Mouse (Mus musculus): Measurements from ENCODE around the gene Slit1. TPM values are rescaled to one million over a fixed set of nuclear protein-coding genes. Genes with fewer than 3 reads are reported as not detected.

Gene Slit1
- total RNA-seq, 2 experiments from 2014 or later: 0.51 TPM; not detected in 1

DNA sequence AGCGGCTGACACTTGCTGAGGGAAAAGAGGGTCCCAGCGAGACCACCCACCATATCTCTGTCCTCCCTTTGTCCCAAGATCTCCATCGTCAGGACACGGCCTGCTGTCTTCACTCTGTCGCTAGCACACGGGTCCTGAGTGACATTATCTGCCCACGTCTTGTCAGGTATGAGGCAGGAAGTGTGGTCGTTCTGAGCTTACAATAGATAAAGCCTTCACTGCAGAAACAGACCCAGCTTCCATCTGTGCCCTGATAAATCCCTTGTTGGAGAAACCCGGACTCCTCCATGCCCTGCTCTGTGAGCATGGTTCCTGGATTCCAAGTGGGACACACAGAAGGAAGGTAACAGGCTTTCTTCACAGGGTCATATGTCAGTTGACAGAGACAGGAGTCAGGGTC lies 48.9 kb downstream of the Slit1 start:
- no peak for ATAC-seq (replicated peaks; ENCODE audit: low FRiP score, poor library complexity, severe bottlenecking)

- ATAC-seq (replicated peaks; ENCODE audit: low FRiP score, poor library complexity, severe bottlenecking): no peak
These were observed 49.7 kb downstream of the Slit1 start for GRCm38 (mm10) chr19:41693727-41694126.

GRCm38 (mm10) chr19:41690064-41690463 lies 53.4 kb downstream of the Slit1 start:
- ATAC-seq (replicated peaks; ENCODE audit: low FRiP score, poor library complexity, severe bottlenecking): no peak

- no peak for ATAC-seq (replicated peaks; ENCODE audit: low FRiP score, poor library complexity, severe bottlenecking)
These were observed 55.2 kb downstream of the Slit1 start for GRCm38 (mm10) chr19:41688251-41688650.

- ATAC-seq (replicated peaks; ENCODE audit: low FRiP score, poor library complexity, severe bottlenecking): no peak
These were observed 55.6 kb downstream of the Slit1 start for GRCm38 (mm10) chr19:41687836-41688235.

- ATAC-seq (replicated peaks; ENCODE audit: low FRiP score, poor library complexity, severe bottlenecking): no peak
These were observed 57.3 kb downstream of the Slit1 start for GRCm38 (mm10) chr19:41686194-41686593.

DNA sequence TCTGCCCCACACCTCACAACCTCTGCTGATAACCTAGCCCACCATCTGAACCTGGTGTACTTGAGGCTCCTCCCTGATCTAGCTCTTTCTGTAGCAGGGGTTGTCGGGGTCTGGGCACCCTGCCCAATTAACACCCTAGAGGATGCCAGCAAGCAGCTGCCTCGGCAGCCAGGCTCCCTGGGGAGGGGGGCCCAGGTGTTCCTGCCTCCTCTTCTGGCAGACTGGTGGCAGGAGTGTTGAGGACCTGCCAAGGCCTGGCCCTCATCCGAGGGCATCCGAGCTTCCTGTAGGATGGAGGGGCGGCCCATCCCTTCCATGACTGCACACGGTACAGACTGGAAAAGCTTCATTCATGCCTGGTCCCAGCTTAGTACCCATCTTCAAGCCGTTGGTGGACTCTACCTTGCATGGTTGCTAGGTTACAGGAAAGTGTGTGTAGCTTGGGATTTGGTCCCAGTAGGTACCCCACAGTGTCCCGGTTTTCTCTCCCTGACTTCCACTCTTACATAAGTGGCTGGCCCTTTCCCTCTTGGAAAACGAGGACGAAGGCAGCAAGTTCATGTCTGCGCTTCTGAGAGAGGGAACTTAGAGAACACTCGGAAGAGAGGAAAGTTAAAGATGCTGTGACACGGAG lies 57.9 kb downstream of the Slit1 start:
- ATAC-seq (replicated peaks; ENCODE audit: low FRiP score, poor library complexity, severe bottlenecking): no peak

DNA sequence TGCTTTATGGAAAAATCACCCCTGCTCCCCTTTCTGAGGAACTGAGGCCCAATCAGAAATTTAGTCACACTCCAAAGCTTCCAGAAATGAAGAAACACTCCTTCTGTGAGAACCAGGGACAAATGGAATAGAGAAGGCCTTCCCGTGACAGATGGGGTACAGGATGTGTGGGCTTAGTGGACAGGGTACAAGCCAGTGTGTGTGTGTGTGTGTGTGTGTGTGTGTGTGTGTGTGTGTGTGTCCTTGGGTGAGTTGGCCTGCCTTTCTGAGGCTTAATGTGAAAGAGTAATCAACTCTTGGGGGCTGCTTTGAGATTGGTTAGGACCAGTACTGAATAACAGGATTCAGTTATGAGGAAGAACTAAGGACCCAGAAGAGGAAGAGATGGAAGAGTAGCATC lies 58.6 kb downstream of the Slit1 start:
- no peak for ATAC-seq (replicated peaks; ENCODE audit: low FRiP score, poor library complexity, severe bottlenecking)

- ATAC-seq (replicated peaks; ENCODE audit: low FRiP score, poor library complexity, severe bottlenecking): no peak
These were observed 59.5 kb downstream of the Slit1 start for GRCm38 (mm10) chr19:41683951-41684350.

GRCm38 (mm10) chr19:41680267-41680666 lies 63.2 kb downstream of the Slit1 start:
- no peak for ATAC-seq (replicated peaks; ENCODE audit: low FRiP score, poor library complexity, severe bottlenecking)

DNA sequence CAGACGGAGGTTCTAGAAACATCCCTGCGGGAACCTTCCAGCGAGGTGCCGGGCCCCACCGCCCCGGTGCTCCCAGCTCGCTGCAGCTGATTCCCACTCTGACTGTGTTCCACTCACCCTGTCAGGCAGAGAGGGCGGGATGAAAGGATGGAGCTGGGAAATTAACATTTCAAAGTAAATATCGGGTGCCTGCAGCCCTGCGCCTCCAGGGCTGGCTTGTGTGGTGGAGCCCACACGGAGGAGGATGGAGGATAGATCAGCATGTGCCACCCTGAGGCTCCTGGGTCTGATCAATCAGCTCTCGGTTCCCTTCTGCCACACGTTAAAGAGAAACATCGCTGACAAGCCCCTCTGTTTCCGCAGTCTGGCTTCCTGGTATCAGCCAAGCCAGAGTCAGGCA lies 64.4 kb downstream of the Slit1 start:
- no peak for ATAC-seq (replicated peaks; ENCODE audit: low FRiP score, poor library complexity, severe bottlenecking)

- no peak for ATAC-seq (replicated peaks; ENCODE audit: low FRiP score, poor library complexity, severe bottlenecking)
These were observed 65.9 kb downstream of the Slit1 start for GRCm38 (mm10) chr19:41677575-41677974.

GRCm38 (mm10) chr19:41675583-41675982 lies 67.9 kb downstream of the Slit1 start:
- no peak for ATAC-seq (replicated peaks; ENCODE audit: low FRiP score, poor library complexity, severe bottlenecking)

DNA sequence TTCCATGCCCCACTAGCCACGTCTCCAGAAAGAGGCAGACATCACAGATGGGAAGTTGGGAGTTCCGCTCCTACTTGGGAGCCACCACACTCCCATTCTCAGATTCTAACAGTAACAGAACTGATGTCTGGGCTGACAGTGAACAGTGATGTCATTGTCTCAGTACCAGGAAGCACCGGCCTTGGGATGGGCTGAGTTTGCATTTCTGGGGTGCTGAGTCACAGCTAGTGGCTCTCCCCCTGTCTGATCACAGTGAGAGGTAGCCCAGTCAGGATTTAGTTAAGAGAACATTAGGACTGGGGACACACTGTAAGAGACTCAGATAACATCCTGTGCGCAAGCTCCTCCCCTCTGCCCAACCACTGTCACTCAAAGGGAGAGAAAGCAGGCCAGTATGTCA lies 69.1 kb downstream of the Slit1 start:
- no peak for ATAC-seq (replicated peaks; ENCODE audit: low FRiP score, poor library complexity, severe bottlenecking)

- no peak for ATAC-seq (replicated peaks; ENCODE audit: low FRiP score, poor library complexity, severe bottlenecking)
These were observed 70.6 kb downstream of the Slit1 start for GRCm38 (mm10) chr19:41672836-41673235.

DNA sequence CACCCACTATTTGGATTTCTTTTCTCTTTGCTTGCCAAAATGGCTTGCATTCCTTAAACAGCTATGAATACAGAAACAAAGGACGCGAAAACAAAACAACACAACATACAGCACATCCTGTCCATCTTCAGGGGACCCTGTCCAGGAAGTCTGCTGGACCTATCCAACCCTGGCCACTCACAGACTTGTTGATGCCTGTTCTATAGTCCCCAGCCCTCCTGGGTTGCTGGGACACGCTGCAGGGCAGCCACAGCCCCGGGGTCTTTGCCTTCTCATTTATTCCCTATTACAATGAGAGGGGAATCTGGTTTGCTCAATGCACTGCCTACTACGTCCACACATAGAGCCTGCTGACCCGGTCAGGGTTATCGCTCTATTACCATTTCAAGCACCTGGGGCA lies 72.5 kb downstream of the Slit1 start:
- no peak for ATAC-seq (replicated peaks; ENCODE audit: low FRiP score, poor library complexity, severe bottlenecking)

GRCm38 (mm10) chr19:41670473-41670872 lies 73.0 kb downstream of the Slit1 start:
- no peak for ATAC-seq (replicated peaks; ENCODE audit: low FRiP score, poor library complexity, severe bottlenecking)

DNA sequence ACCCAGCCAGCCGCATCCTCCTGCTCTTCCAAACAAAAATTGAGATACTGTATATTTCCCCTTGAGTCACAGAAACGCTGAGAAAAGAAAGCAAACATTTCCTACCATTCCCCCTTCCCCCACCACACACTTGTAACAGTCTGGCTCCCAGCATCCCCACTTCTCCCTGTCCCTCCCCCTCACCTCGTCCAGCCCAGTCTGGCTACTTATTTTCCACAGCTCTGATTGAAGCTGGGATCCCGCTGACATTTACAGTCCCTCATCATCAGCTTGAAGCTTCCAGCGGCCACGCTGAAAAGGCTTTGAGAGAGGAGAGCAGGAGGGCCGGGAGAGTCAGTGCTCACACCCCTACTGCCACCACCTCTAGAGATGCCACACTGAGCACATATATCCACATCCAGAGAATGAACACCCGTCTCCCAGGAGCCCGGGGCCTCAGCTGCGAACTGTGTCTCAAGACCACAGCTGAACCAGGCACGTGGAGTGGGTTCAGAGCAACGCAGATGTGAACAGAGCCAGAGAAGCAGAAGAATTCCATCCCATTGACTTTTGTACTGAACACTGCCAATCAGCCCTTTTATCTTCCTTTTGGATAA lies 73.6 kb downstream of the Slit1 start:
- no peak for ATAC-seq (replicated peaks; ENCODE audit: low FRiP score, poor library complexity, severe bottlenecking)

DNA sequence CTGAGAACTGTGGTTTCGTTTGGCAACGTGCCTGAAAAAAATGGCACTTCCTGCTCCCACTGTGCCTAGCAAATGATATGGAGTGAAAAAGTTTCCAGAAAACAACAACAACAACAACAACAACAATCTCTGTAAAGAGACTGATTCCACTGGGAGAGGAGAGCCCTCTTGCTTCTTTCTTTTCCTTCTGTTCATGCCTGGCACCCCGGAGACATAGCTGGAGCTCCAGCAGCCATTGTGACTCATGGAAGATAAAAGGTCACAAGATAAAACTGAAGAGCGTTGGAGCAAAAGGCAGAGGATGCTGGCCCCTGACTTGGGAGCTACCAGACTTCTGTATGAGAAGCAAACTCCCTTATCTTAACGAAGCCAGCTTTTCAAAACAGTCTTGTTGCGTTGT lies 75.9 kb downstream of the Slit1 start:
- ATAC-seq (replicated peaks; ENCODE audit: low FRiP score, poor library complexity, severe bottlenecking): no peak

DNA sequence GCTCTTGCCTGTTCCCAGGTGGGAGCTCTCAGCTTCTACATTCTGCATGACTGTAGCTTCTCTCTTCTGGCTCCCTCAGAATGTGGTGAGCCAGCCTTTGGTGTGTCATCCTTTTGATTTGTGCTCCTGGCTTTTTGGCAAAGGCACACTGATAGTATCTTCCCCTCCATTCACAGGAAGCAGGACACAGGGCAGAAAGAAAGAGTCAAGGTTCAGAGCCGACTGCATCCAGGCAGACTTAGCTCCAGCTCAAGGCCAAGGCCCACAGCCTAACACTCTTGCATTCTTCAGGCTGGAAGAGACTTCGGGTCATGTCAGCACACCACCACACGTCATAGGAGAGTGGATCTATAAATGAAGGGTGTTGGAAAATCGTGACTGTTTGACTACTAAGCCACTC lies 77.5 kb downstream of the Slit1 start:
- ATAC-seq (replicated peaks; ENCODE audit: low FRiP score, poor library complexity, severe bottlenecking): no peak

- ATAC-seq (replicated peaks; ENCODE audit: low FRiP score, poor library complexity, severe bottlenecking): no peak
These were observed 79.8 kb downstream of the Slit1 start for GRCm38 (mm10) chr19:41663506-41664242.

All from erythroblast, adult 5-6 weeks (primary cell).